Mouse (Mus musculus) midbrain, postnatal 0 days (tissue): ENCODE data around the gene B3gnt9. TPM values are rescaled to one million over a fixed set of nuclear protein-coding genes. Genes with fewer than 3 reads are reported as not detected.

ENCODE experiments used
- ATAC-seq: fragments of 200-750 bp; cut with Nextera tagmentation; 2 replicates; pipeline ENCODE4 v1.8.0; 2017; ENCODE audit warnings: moderate number of reproducible peaks, mild to moderate bottlenecking, moderate TSS enrichment, moderate library complexity; ENCODE audit not compliant: low FRiP score
- DNase-seq: peaks from one replicate; pipeline ENCODE4 v3.0.0-alpha.2; 2015; ENCODE audit warnings: low spot score
- H3K27ac ChIP-seq: fragments of 300-500 bp; sonication (generic); 2 replicates; pipeline ENCODE4 v1.5.1; 2014; ENCODE audit warnings: low read depth, mild to moderate bottlenecking, low read length, mixed read lengths
- H3K27me3 ChIP-seq: fragments of 300-500 bp; sonication (generic); 2 replicates; pipeline ENCODE4 v1.6.1; 2014; ENCODE audit warnings: low read length, control low read depth, mixed read lengths; ENCODE audit not compliant: insufficient read depth
- H3K36me3 ChIP-seq: fragments of 300-500 bp; sonication (generic); 2 replicates; pipeline ENCODE4 v1.6.1; 2014; ENCODE audit warnings: low read length, control low read depth, mixed read lengths; ENCODE audit not compliant: insufficient read depth
- H3K4me1 ChIP-seq: fragments of 300-500 bp; sonication (generic); 2 replicates; pipeline ENCODE4 v1.6.1; 2014; ENCODE audit warnings: mild to moderate bottlenecking, control low read depth, antibody characterized with exemption, low read length, mixed read lengths; ENCODE audit not compliant: insufficient read depth
- H3K4me2 ChIP-seq: fragments of 300-500 bp; sonication (generic); 2 replicates; pipeline ENCODE4 v1.6.1; 2014; ENCODE audit warnings: low read depth, mild to moderate bottlenecking, low read length, mixed read lengths; ENCODE audit not compliant: poor library complexity, severe bottlenecking
- H3K4me3 ChIP-seq: fragments of 300-500 bp; sonication (generic); 2 replicates; pipeline ENCODE4 v1.5.1; 2014; ENCODE audit warnings: low read depth, mild to moderate bottlenecking, low read length, moderate library complexity
- H3K9ac ChIP-seq: fragments of 300-500 bp; sonication (generic); replicated peaks from 2 replicates; pipeline ENCODE4 v1.6.1; 2014; ENCODE audit warnings: mild to moderate bottlenecking, low read length, moderate library complexity, mixed read lengths; ENCODE audit not compliant: poor library complexity, severe bottlenecking
- H3K9me3 ChIP-seq: fragments of 300-500 bp; sonication (generic); 2 replicates; pipeline ENCODE4 v1.6.1; 2016; ENCODE audit warnings: low read length, control low read depth
- CTCF ChIP-seq: IDR thresholded peaks from 2 replicates; pipeline ENCODE4 v1.5.1; 2016; ENCODE audit warnings: antibody characterized with exemption, mild to moderate bottlenecking
- WGBS: fragments of 180-500 bp; shearing (Covaris S2); extraction: QIAGEN DNeasy Blood & Tissue Kit; methylation state at CpG from one replicate; pipeline ENCODE4 v1.1.7; 2014; 5-methylcytosine and 5-hydroxymethylcytosine counted together
- polyA plus RNA-seq: library from polyadenylated mRNA; unstranded; fragments of >200 nt; fragmentation: Nextera tagmentation; extraction: Ambion mirVana; gene quantifications from 2 replicates; pipeline ENCODE4 v1.2.1, GENCODE M21; 2015
- total RNA-seq: library from RNA; depleted of rRNA; stranded (reverse); fragments of >200 nt; gene quantifications from 2 replicates; pipeline ENCODE4 v1.2.3, GENCODE M21; 2014

B3gnt9 gene
- total and polyA plus RNA-seq, 2 experiments from 2014 or later = 9.5 to 14.2 TPM

- Histone ChIP-seq H3K4me1 (no peaks in the 10 kb centered on the region), H3K9me3 (no peaks in the 10 kb centered on the region), H3K36me3 (no peaks in the 10 kb centered on the region), H3K27me3 (peaks cover 58% of the 10 kb centered on the region), H3K27ac (no peak overlapping the region), H3K4me3 (no peak overlapping the region), H3K4me2 (peak overlapping the region; percentile 95; the same call in 1 of the 2 replicates), H3K9ac (no peak overlapping the region)
- DNase-seq (no peak), ATAC-seq (no peak)
- no peak for TF ChIP-seq CTCF
- 13% methylated on average over 10 of the region's 10 CpGs for WGBS
Measured at GRCm38 (mm10) chr8:105265128-105265527, 10.2 kb upstream of the B3gnt9 start.

- Histone ChIP-seq H3K36me3 (no peaks in the 10 kb centered on the region), H3K4me3 (peak within 1 kb of the TSS; percentile 67), H3K4me1 (no peaks in the 10 kb centered on the region), H3K27ac (no peak within 1 kb of the TSS), H3K9ac (peak within 1 kb of the TSS; percentile 51), H3K27me3 (peaks cover 54% of the 10 kb centered on the region), H3K9me3 (no peaks in the 10 kb centered on the region), H3K4me2 (peak within 1 kb of the TSS; percentile 95)
- no peak for DNase-seq
- WGBS = 1% methylated on average over 53 of the region's 54 CpGs
- TF ChIP-seq CTCF = peak; percentile 6; the same call in 1 of the 2 replicates
- ATAC-seq = no peak
Measured at GRCm38 (mm10) chr8:105264024-105264982, 9.3 kb upstream of the B3gnt9 start, which contains the start of the genes Tradd and Fbxl8. TSS of gene Tradd (minus strand) at chr8:105264609. TSS of gene Fbxl8 (plus strand) at chr8:105264648.

GRCm38 (mm10) chr8:105263244-105263912 lies 8.4 kb upstream of the B3gnt9 start:
- Histone ChIP-seq H3K9me3 (no peaks in the 10 kb centered on the region), H3K27me3 (peaks cover 63% of the 10 kb centered on the region), H3K36me3 (no peaks in the 10 kb centered on the region), H3K4me1 (no peaks in the 10 kb centered on the region), H3K27ac (no peak overlapping the region), H3K4me2 (no peak overlapping the region), H3K4me3 (no peak overlapping the region), H3K9ac (no peak overlapping the region)
- no peak for ATAC-seq
- WGBS = 43% methylated on average over 16 of the region's 16 CpGs
- peak; percentile 51 for TF ChIP-seq CTCF
- no peak for DNase-seq

GRCm38 (mm10) chr8:105261326-105261980 lies 6.5 kb upstream of the B3gnt9 start:
- Histone ChIP-seq H3K27me3 (peaks cover 56% of the 10 kb centered on the region), H3K4me1 (no peaks in the 10 kb centered on the region), H3K9me3 (no peaks in the 10 kb centered on the region), H3K27ac (no peak overlapping the region), H3K36me3 (no peaks in the 10 kb centered on the region), H3K9ac (no peak overlapping the region), H3K4me2 (no peak overlapping the region), H3K4me3 (no peak overlapping the region)
- DNase-seq = no peak
- TF ChIP-seq CTCF = no peak
- ATAC-seq = no peak
- 87% methylated on average over 12 of the region's 12 CpGs for WGBS

GRCm38 (mm10) chr8:105260371-105261099 lies 5.6 kb upstream of the B3gnt9 start:
- no peaks in the 10 kb centered on the region for H3K9me3 ChIP-seq
- no peaks in the 10 kb centered on the region for H3K36me3 ChIP-seq
- peaks cover 47% of the 10 kb centered on the region for H3K27me3 ChIP-seq
- no peak overlapping the region for H3K4me2 ChIP-seq
- H3K9ac ChIP-seq = no peak overlapping the region
- no peak for TF ChIP-seq CTCF
- H3K4me3 ChIP-seq = no peak overlapping the region
- no peaks in the 10 kb centered on the region for H3K4me1 ChIP-seq
- ATAC-seq = no peak
- no peak for DNase-seq
- H3K27ac ChIP-seq = no peak overlapping the region
- WGBS = 67% methylated on average over 7 of the region's 7 CpGs
